Mouse (Mus musculus): ENCODE results near the gene Fgd6. TPM values are rescaled to one million over a fixed set of nuclear protein-coding genes. Genes with fewer than 3 reads are reported as not detected.

Fgd6 gene
- polyA plus RNA-seq, 1 experiment from 2014 or later = 3.3 TPM

DNA sequence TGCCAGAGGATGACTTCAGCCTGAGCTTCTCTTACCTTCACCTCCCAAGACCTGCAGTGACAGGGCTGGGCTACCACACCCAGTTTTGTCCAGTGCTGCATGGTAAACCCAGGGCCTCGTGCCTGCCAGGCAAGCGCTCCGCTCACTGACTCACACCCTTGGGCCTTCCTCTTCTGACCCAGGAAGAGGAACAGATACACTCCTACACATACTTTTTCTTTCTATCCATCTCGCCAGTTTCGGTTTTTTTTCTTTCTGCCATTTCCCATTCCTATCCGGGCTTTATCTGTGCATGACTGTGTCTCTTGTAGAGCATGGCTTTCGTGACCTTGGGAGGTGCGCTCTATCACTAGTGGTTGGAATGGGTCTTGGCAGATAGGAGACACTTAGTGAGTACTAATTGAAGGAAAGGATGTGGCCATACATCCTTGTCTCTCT, 23.8 kb downstream of the Fgd6 start:
- 87% methylated on average over 8 of the region's 8 CpGs for WGBS
- ATAC-seq (ENCODE audit: low FRiP score, low TSS enrichment) = no peak
- H3K4me2 ChIP-seq (replicated peaks; ENCODE audit: low read depth, low read length) = no peak overlapping the region

DNA sequence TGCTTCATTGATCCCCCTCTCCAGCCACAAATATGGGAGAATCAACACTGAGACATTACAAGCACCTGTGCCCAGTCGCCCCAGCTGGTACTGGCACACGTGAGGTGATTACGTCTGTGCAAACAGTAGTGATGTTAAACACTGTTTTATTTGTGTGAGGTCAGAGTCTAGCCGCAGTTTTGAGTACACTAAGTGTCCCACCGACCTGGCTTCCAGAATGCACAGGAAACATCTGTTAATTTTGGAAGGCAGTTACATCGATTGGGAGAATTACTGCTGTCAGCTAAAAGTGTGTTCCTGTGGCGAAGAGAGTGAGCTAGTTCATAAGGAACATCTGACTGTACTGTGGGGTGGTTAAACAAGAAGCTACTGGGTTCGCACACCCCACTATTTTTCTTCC, 24.4 kb downstream of the Fgd6 start:
- H3K4me3 ChIP-seq (ENCODE audit: low read length) = no peak overlapping the region
- no peak for ATAC-seq (ENCODE audit: low FRiP score, low TSS enrichment)
- H3K9me3 ChIP-seq (ENCODE audit: low read length) = no peaks in the 10 kb centered on the region
- WGBS = 54% methylated on average over 8 of the region's 8 CpGs
- no peaks in the 10 kb centered on the region for H3K27me3 ChIP-seq (ENCODE audit: insufficient read depth, low read length)
- no peak overlapping the region for H3K4me2 ChIP-seq (replicated peaks; ENCODE audit: low read depth, low read length)
- H3K4me1 ChIP-seq (ENCODE audit: insufficient read depth, low read length) = 0 out of 2 replicates have a peak, but pooled peaks cover 7% of the 10 kb centered on the region
- no peaks in the 10 kb centered on the region for H3K36me3 ChIP-seq (ENCODE audit: insufficient read depth, low read length)
- no peak overlapping the region for H3K9ac ChIP-seq (replicated peaks; ENCODE audit: low read length)
- H3K27ac ChIP-seq (ENCODE audit: low read length) = no peak overlapping the region

More for the DNA sequence above, 23.8 kb downstream of the Fgd6 start:
- no peaks in the 10 kb centered on the region for H3K9me3 ChIP-seq (ENCODE audit: low read length)
- no peaks in the 10 kb centered on the region for H3K27me3 ChIP-seq (ENCODE audit: insufficient read depth, low read length)
- 0 out of 2 replicates have a peak, but pooled peaks cover 7% of the 10 kb centered on the region for H3K4me1 ChIP-seq (ENCODE audit: insufficient read depth, low read length)
- H3K4me3 ChIP-seq (ENCODE audit: low read length) = no peak overlapping the region
- H3K9ac ChIP-seq (replicated peaks; ENCODE audit: low read length) = no peak overlapping the region
- H3K27ac ChIP-seq (ENCODE audit: low read length) = no peak overlapping the region
- no peaks in the 10 kb centered on the region for H3K36me3 ChIP-seq (ENCODE audit: insufficient read depth, low read length)

DNA sequence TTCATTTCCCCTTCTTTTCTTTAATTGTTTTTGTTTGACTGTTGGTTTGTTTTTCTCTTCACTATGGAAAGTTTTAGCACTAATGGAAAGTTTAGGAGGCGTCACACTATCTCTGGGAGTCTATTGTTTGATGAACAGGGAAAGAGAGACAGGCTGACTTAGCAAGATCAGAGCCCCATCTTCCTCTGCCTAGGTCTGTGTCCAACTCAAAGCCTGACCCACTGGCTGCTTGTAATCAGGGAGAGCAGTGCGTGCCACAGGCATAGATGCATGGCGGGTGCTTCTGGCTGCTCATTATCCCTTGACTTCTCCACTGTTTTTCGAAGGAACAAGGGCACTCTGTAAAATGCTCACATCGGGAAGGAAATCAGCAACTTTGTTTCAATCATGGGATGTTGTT, 26.6 kb downstream of the Fgd6 start:
- Histone ChIP-seq H3K4me2 (replicated peaks; ENCODE audit: low read depth, low read length) (no peak overlapping the region), H3K36me3 (ENCODE audit: insufficient read depth, low read length) (no peaks in the 10 kb centered on the region), H3K4me3 (ENCODE audit: low read length) (no peak overlapping the region), H3K27me3 (ENCODE audit: insufficient read depth, low read length) (no peaks in the 10 kb centered on the region), H3K27ac (ENCODE audit: low read length) (no peak overlapping the region), H3K9me3 (ENCODE audit: low read length) (no peaks in the 10 kb centered on the region), H3K4me1 (ENCODE audit: insufficient read depth, low read length) (0 out of 2 replicates have a peak, but pooled peaks cover 7% of the 10 kb centered on the region), H3K9ac (replicated peaks; ENCODE audit: low read length) (no peak overlapping the region)
- ATAC-seq (ENCODE audit: low FRiP score, low TSS enrichment) = no peak
- 82% methylated on average over 5 of the region's 5 CpGs for WGBS

DNA sequence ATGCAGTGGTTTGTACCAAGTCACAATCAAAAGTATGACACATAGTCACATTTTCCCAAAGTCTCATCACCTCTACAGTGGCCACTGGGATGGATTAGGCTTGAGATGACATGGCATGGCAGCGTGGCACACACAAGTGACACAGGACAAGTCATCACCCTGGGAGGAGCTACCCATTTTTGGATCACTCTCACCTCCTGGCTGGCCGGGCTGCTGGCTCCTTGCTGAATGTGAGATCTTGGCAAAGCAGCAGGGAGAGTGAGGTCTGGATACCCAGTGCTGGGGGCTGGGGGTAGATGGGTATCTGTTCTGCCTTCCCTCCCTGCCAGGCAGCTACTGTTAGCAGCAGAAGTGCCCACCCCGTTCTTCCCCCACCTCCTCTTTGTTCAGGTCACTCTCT, 31.1 kb downstream of the Fgd6 start:
- Histone ChIP-seq H3K27ac (ENCODE audit: low read length) (no peak overlapping the region), H3K36me3 (ENCODE audit: insufficient read depth, low read length) (no peaks in the 10 kb centered on the region), H3K4me2 (replicated peaks; ENCODE audit: low read depth, low read length) (no peak overlapping the region), H3K27me3 (ENCODE audit: insufficient read depth, low read length) (no peaks in the 10 kb centered on the region), H3K9ac (replicated peaks; ENCODE audit: low read length) (no peak overlapping the region), H3K9me3 (ENCODE audit: low read length) (no peaks in the 10 kb centered on the region), H3K4me3 (ENCODE audit: low read length) (no peak overlapping the region), H3K4me1 (ENCODE audit: insufficient read depth, low read length) (no peaks in the 10 kb centered on the region)
- ATAC-seq (ENCODE audit: low FRiP score, low TSS enrichment) = no peak
- WGBS = 71% methylated on average over 3 of the region's 3 CpGs

DNA sequence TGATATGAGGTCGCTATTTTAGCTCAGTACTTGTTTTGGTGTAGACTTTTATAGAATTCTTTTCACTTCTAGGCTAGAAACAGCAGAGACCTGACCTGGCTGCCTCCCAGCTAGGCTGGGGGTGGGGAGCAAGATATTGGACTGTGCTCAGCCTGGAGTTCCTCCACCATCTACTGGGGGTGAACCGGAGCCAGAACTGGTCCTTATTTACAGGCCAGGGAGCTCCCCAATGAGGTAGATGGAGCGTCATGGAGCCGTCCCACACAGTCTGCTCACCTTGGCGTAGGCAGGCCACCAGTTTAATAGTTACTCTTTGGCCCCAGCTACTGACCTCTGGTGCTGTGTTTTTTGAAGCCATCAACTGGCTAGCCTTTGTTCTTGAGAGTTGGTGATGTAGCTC, 32.9 kb downstream of the Fgd6 start:
- Histone ChIP-seq H3K4me2 (replicated peaks; ENCODE audit: low read depth, low read length) (no peak overlapping the region), H3K27ac (ENCODE audit: low read length) (no peak overlapping the region), H3K9me3 (ENCODE audit: low read length) (no peaks in the 10 kb centered on the region), H3K4me1 (ENCODE audit: insufficient read depth, low read length) (peaks cover 8% of the 10 kb centered on the region; the same call in 1 of the 2 replicates), H3K36me3 (ENCODE audit: insufficient read depth, low read length) (no peaks in the 10 kb centered on the region), H3K9ac (replicated peaks; ENCODE audit: low read length) (no peak overlapping the region), H3K4me3 (ENCODE audit: low read length) (no peak overlapping the region), H3K27me3 (ENCODE audit: insufficient read depth, low read length) (no peaks in the 10 kb centered on the region)
- 52% methylated on average over 5 of the region's 5 CpGs for WGBS
- peak; percentile 52; the same call in 1 of the 2 replicates for ATAC-seq (ENCODE audit: low FRiP score, low TSS enrichment)

DNA sequence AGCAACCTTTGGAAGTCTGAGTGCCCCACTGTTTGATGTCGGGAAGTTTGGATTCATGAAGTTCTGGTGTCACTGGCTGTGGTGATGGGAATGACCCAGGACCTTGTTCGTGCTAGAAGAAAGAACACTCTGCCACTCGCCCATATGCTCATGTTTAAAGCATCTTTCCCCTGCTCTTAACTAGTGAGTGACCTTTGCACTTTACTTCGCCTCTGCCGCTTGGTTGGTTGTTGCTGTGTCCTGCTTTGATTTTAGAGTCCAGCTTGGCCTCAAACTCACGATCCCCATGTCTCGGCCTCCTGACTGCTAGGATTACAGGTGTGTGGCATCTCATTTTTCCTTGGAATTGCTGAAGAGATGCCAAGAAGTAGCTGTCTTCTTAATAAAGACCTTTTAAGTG, 35.8 kb downstream of the Fgd6 start:
- Histone ChIP-seq H3K9ac (replicated peaks; ENCODE audit: low read length) (no peak overlapping the region), H3K9me3 (ENCODE audit: low read length) (no peaks in the 10 kb centered on the region), H3K36me3 (ENCODE audit: insufficient read depth, low read length) (no peaks in the 10 kb centered on the region), H3K4me3 (ENCODE audit: low read length) (no peak overlapping the region), H3K4me1 (ENCODE audit: insufficient read depth, low read length) (peaks cover 8% of the 10 kb centered on the region; the same call in 1 of the 2 replicates), H3K4me2 (replicated peaks; ENCODE audit: low read depth, low read length) (no peak overlapping the region), H3K27me3 (ENCODE audit: insufficient read depth, low read length) (no peaks in the 10 kb centered on the region), H3K27ac (ENCODE audit: low read length) (no peak overlapping the region)
- WGBS = 84% methylated on average over 7 of the region's 7 CpGs
- no peak for ATAC-seq (ENCODE audit: low FRiP score, low TSS enrichment)

DNA sequence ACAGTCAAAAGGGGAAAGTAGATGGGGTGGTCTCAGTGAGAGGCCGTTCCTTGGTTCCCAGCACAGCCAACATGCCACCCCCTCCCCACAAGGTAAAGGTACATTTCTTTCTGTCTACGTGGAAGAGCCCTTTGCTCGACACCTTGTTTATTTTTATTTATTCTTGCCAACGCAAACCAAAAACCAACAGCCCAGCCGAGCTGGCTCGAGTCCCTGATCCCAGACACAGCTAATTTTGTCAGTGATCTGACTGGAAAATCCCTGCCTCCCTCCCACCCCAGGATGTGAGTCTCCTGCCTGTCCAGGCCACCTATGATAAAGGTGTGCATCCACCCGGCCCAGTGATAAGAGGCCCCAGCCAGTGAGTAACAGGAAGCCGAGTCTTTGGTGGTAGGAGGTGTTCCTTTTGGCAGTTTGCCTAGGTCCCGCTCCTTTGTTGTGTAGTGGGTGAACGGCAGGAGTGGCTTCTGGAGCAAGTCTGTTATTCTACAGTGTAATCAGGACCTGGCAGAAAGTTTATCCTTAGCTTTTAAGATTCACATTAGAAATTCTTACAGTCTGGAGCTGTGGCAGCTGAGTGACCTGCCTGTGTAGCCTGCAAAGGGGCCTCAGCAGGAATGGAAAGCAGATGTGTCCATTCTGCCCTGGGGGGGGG, 36.6 kb downstream of the Fgd6 start:
- ATAC-seq (ENCODE audit: low FRiP score, low TSS enrichment) = 0 out of 2 replicates have a peak, but pooled peaks have one; percentile 12
- WGBS = 51% methylated on average over 10 of the region's 10 CpGs
- Histone ChIP-seq H3K4me3 (ENCODE audit: low read length) (no peak overlapping the region), H3K27ac (ENCODE audit: low read length) (no peak overlapping the region), H3K9ac (replicated peaks; ENCODE audit: low read length) (no peak overlapping the region), H3K27me3 (ENCODE audit: insufficient read depth, low read length) (no peaks in the 10 kb centered on the region), H3K9me3 (ENCODE audit: low read length) (no peaks in the 10 kb centered on the region), H3K4me1 (ENCODE audit: insufficient read depth, low read length) (peaks cover 9% of the 10 kb centered on the region; the same call in 1 of the 2 replicates), H3K4me2 (replicated peaks; ENCODE audit: low read depth, low read length) (no peak overlapping the region), H3K36me3 (ENCODE audit: insufficient read depth, low read length) (no peaks in the 10 kb centered on the region)

DNA sequence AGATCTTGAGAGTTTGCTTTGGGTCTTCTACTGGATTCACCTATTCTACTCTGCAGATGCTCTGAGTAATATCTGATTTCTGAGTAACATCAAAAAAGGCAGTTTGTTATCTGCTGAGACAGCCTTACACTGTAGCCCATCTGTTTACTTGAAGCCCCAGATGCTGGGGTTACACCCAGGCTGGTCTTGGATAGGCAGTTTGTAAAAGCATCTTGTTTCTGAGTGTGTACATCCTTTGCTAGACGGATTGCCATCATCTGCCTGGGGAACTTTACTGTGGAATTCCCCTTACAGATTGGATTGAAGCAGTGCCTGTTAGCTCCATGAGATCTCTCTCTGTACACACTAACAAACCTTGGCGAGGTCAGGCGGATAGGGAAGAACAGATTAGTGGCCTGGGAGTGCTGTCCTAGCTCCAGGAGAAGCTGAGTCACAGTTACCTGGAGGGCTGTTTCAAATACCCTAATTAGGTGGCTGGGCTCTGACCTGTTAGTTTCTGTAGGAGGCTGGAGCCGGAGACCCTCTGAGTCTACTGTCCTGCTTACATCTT, 37.2 kb downstream of the Fgd6 start:
- no peak overlapping the region for H3K9ac ChIP-seq (replicated peaks; ENCODE audit: low read length)
- no peak for ATAC-seq (ENCODE audit: low FRiP score, low TSS enrichment)
- no peaks in the 10 kb centered on the region for H3K9me3 ChIP-seq (ENCODE audit: low read length)
- H3K36me3 ChIP-seq (ENCODE audit: insufficient read depth, low read length) = no peaks in the 10 kb centered on the region
- H3K4me3 ChIP-seq (ENCODE audit: low read length) = no peak overlapping the region
- H3K4me2 ChIP-seq (replicated peaks; ENCODE audit: low read depth, low read length) = no peak overlapping the region
- no peaks in the 10 kb centered on the region for H3K27me3 ChIP-seq (ENCODE audit: insufficient read depth, low read length)
- H3K4me1 ChIP-seq (ENCODE audit: insufficient read depth, low read length) = peaks cover 11% of the 10 kb centered on the region; the same call in 1 of the 2 replicates
- 79% methylated on average over 4 of the region's 4 CpGs for WGBS
- no peak overlapping the region for H3K27ac ChIP-seq (ENCODE audit: low read length)

DNA sequence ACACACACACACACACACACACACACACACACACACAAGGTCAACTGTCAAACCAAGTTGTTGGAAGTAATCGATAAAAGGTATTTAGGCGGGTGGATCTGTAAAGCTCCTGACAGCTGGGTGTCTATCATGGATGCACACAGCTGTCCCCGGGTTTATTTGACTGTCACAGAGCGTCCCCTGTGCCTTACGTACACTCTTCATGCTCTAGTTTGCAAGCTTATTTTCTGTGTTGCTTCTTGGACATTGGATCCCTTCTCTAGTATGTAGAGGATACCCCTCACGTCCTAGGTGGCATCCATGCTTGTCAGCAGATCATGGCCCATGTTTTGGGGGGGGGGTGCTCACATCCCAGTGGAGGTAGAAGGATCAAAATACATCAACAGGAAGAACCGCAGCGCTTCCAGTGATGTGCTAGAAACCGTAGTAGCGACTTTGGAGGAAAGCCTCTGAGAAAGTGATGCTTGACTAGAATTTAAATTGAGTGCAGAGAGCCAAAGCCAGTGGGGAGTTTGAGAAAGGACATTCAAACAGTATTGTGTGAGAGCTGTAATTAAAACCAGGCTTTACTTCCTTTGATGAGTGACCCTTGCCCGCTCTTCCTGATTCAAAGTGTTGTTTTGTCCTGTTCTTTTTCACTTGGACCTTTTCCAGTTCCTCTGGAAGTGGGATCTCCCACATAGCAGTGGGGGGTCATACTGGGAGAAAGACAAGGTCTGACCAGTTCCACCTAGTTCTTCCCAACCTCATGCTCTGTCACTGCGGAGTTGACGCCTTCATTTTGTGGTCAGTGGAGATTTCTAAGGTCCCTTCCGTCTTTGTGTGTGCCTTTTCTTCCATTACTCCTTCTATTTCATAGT, 41.4 kb downstream of the Fgd6 start:
- Histone ChIP-seq H3K27me3 (ENCODE audit: insufficient read depth, low read length) (no peaks in the 10 kb centered on the region), H3K4me2 (replicated peaks; ENCODE audit: low read depth, low read length) (no peak overlapping the region), H3K4me3 (ENCODE audit: low read length) (no peak overlapping the region), H3K9ac (replicated peaks; ENCODE audit: low read length) (no peak overlapping the region), H3K9me3 (ENCODE audit: low read length) (no peaks in the 10 kb centered on the region), H3K4me1 (ENCODE audit: insufficient read depth, low read length) (peaks cover 16% of the 10 kb centered on the region; the same call in 1 of the 2 replicates), H3K36me3 (ENCODE audit: insufficient read depth, low read length) (no peaks in the 10 kb centered on the region), H3K27ac (ENCODE audit: low read length) (peak overlapping the region; percentile 25; the same call in 1 of the 2 replicates)
- peak; percentile 46; the same call in 1 of the 2 replicates for ATAC-seq (ENCODE audit: low FRiP score, low TSS enrichment)
- WGBS = 63% methylated on average over 14 of the region's 14 CpGs
